Mouse (Mus musculus) brown adipose tissue, adult 24 weeks (tissue): ENCODE measurements around the gene Klk1b16. TPM values are rescaled to one million over a fixed set of nuclear protein-coding genes. Genes with fewer than 3 reads are reported as not detected.
"Not testable (repeated sequence)": the region's sequence is repeated elsewhere in the genome, so short reads cannot be mapped to it uniquely, and the experiment has no call there.

ENCODE experiments used
- H3K27ac ChIP-seq: fragments of 200-500 bp; replicated peaks from 2 replicates; pipeline ENCODE4 v1.5.1; 2012; ENCODE audit warnings: low read depth, mild to moderate bottlenecking, low read length
- H3K4me1 ChIP-seq: fragments of 200-500 bp; 2 replicates; pipeline ENCODE4 v1.6.1; 2012; ENCODE audit warnings: low read length, mixed read lengths; ENCODE audit not compliant: control insufficient read depth, insufficient read depth, insufficient read length
- H3K4me3 ChIP-seq: fragments of 200-500 bp; 2 replicates; pipeline ENCODE4 v1.5.1; 2012; ENCODE audit warnings: low read depth, mild to moderate bottlenecking, low read length, moderate library complexity; ENCODE audit not compliant: insufficient read depth
- polyA plus RNA-seq: library from polyadenylated mRNA; stranded (reverse); fragments of >200 nt; gene quantifications from 2 replicates; pipeline ENCODE4 v1.2.4, GENCODE M21; 2012; ENCODE audit not compliant: missing spikeins, insufficient read depth, insufficient read length

The Klk1b16 gene
- polyA plus RNA-seq, result not detected in 2 replicates

DNA sequence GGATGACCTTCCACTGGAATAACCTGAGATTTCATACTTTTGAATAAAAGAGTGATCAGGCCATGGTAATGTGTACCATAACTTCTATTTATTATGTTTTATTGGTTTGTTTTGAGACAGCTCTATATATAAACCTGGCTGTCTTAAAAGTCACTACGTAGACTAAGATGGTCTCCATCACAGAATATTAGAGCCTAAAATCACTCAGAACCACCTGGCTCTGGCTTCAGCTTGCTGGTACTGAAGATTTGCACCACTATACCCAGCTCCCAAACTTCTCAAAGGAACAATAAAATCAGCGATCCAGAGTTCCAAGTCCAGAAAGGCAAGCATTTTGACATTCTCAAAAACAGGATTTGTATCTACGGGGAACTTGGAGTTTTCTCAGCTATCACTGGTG is at the start of gene Klk1b16:
Gene Klk1b16 (plus strand): TSS at position 301 of the 400 bp plus-strand sequence.
- no peaks in the 10 kb centered on the region for H3K4me1 ChIP-seq
- no peak within 1 kb of the TSS for H3K27ac ChIP-seq
- H3K4me3 ChIP-seq, result no peak within 1 kb of the TSS

DNA sequence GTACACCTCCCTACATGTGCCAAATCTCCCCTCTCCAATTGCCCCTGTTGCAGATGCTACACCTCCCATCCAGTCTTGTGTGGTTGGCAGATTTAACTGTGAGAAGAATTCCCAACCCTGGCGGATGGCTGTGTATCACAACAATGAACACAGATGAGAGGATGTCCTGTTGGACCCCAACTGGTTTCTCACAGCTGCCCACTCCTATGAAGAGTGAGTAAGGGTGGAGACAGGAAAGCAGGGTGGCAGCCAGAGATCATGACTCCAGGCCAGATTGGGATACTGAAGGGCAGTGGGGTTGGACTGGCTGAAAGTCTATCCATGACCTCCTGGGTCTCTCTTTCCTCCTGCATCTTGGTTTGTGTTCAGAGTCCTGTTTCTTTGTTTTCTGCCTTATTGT is 40.5 kb upstream of the Klk1b16 start:
- Histone ChIP-seq H3K4me3 (no peak overlapping the region), H3K27ac (no peak overlapping the region), H3K4me1 (no peaks in the 10 kb centered on the region)

DNA sequence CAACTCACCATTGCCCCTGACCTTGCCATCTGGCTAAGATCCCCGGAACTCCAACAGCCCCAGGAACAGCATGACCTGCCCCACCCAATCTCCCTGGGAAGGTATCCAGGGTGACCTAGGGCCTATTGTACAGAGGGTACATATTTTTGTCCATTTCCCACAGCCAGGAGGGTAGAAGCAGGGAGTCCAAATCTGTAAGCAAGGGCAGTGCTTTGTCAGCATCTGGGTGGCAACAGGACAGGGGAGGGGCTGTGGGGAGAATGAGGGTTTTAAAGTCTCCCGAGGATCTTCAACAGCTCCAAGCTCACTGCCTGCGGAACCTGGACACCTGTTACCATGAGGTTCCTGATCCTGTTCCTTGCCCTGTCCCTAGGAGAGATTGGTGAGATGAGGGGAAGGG is 34.5 kb upstream of the Klk1b16 start, which contains the start of gene Klk1b21:
Gene Klk1b21 (plus strand): TSS at position 301 of the 400 bp plus-strand sequence.
- H3K27ac ChIP-seq, result not testable (repeated sequence)

DNA sequence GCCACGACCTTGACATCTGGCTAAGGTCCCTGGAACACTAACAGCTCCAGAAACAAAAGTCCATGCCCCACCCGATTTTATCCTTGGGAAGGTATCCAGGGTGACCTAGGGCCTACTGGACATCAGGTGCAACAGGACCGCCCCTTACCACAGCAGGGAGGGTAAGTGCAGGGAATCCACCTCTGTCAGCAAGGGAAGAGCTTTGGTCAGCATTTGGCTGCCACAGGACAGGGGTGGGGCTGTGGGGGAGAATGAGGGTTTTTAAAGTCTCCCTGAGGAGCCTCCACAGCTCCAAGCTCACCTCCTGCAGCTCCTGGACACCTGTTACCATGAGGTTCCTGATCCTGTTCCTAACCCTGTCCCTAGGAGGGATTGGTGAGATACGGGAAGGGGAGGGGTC is 24.2 kb upstream of the Klk1b16 start, which contains the start of gene Klk1b22:
Gene Klk1b22 (plus strand): TSS at position 301 of the 400 bp plus-strand sequence.
- Histone ChIP-seq H3K4me3 (no peak within 1 kb of the TSS), H3K4me1 (no peaks in the 10 kb centered on the region), H3K27ac (no peak within 1 kb of the TSS)

More for the DNA sequence above, 34.5 kb upstream of the Klk1b16 start, which contains the start of gene Klk1b21:
- not testable (repeated sequence) for H3K4me3 ChIP-seq, H3K4me1 ChIP-seq

DNA sequence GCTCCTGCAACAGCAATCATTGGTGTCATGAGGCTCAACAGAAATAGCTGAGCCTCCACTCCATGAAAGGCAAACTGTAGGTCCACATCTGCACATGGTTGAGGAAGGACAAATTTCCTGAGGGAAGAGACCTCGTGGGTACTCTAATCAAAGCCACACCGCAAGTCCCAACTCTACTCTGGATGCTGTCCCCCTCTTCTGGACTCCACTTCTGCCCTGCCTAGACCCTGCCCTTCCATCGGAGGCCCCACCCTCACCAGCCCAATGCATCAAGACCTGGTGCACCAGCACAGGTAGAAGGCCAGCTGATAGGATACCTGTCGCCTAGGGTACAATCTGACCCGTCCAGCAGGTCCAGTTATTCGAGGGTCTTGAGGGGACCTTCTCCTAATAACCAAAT is 13.1 kb upstream of the Klk1b16 start:
- Histone ChIP-seq H3K27ac (no peak overlapping the region), H3K4me1 (no peaks in the 10 kb centered on the region), H3K4me3 (no peak overlapping the region)

DNA sequence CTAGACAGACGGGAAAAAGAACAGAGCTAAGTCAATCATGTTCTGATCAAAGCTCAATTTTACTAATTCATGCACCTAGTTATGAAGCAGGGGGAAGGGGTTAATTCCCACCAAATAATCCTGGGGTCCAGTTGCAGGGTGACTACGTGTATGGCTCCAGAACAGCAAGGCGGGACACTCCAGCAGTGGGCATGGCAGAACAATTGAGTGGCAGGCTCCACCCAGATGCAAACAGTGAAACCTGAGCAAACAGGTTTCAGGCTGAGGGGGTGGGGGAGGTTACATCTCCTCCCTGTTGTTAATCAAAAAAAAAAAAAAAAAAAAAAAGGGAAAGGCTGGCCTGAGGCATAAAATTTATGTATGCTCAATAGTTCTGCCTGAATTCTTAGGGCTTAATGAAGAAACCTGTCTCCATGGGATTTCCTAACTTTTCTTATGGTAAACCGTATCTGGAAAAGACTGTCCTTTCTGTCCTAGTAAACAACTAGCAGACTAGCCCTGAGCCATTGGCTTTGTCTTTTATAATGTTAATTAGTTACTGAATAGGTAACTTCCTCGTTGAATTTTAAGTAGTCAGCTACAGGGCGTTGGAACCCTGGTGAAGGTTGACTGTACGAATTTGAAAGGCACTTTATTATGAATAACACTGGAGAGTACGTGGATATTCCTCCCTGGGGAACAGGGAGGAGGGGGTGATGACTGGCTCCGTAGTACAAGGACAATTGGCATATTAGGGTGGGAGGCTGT is 42.9 kb downstream of the Klk1b16 start:
- no peak overlapping the region for H3K27ac ChIP-seq
- H3K4me1 ChIP-seq, result no peaks in the 10 kb centered on the region
- H3K4me3 ChIP-seq, result no peak overlapping the region

DNA sequence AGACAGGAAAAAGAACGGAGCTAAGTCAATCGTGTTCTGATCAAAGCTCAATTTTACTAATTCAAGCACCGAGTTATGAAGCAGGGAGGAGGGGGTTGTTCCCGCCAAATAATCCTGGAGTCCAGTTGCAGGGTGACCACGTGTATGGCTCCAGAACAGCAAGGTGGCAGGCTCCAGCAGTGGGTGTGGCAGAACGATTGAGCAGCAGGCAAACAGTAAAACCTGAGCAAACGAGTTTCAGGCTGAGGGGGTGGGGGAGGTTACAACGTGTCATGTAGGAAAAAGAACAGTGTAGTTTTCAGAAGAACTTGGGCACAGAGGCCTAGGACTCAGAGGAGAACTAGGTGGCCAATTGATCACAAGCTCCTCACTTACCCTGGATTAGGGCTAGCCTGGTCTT is 49.9 kb downstream of the Klk1b16 start:
- H3K27ac ChIP-seq, H3K4me3 ChIP-seq, H3K4me1 ChIP-seq: not testable (repeated sequence)

DNA sequence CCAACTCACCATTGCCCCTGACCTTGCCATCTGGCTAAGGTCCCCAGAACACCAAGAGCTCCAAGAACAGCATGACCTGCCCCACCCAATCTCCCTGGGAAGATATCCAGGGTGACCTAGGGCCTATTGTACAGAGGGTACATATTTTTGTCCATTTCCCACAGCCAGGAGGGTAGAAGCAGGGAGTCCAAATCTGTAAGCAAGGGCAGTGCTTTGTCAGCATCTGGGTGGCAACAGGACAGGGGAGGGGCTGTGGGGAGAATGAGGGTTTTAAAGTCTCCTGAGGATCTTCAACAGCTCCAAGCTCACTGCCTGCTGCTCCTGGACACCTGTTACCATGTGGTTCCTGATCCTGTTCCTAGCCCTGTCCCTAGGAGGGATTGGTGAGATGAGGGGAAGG is 51.4 kb downstream of the Klk1b16 start, which contains the start of gene Klk1b24:
Gene Klk1b24 (plus strand): TSS at position 301 of the 400 bp plus-strand sequence.
- not testable (repeated sequence) for H3K4me1 ChIP-seq, H3K4me3 ChIP-seq, H3K27ac ChIP-seq

Other genes with a start within 250 kb of the Klk1b16 start
- gene Klk15, start 203.0 kb upstream of the Klk1b16 start, polyA plus RNA-seq, result not detected in 2 replicates
- gene Klk1b8, start 186.1 kb upstream of the Klk1b16 start, polyA plus RNA-seq, result not detected in 2 replicates
- not detected in 2 replicates for gene Klk1b1, start 170.0 kb upstream of the Klk1b16 start, polyA plus RNA-seq
- not detected in 2 replicates for gene Klk1b9, start 160.7 kb upstream of the Klk1b16 start, polyA plus RNA-seq
- gene Klk1b11, start 140.9 kb upstream of the Klk1b16 start, polyA plus RNA-seq, result not detected in 2 replicates
- not detected in 2 replicates for gene Klk1b26, start 124.6 kb upstream of the Klk1b16 start, polyA plus RNA-seq
- not detected in 2 replicates for gene Klk1b27, start 84.5 kb upstream of the Klk1b16 start, polyA plus RNA-seq
- not detected in 2 replicates for gene Klk1b21, start 34.4 kb upstream of the Klk1b16 start, polyA plus RNA-seq
- gene Klk1b22, start 24.1 kb upstream of the Klk1b16 start, polyA plus RNA-seq, result not detected in 2 replicates
- gene Klk1b24, start 51.5 kb downstream of the Klk1b16 start, polyA plus RNA-seq, result not detected in 2 replicates
- not detected in 2 replicates for gene Klk1b3, start 61.4 kb downstream of the Klk1b16 start, polyA plus RNA-seq
- gene Klk1b4, start 70.7 kb downstream of the Klk1b16 start, polyA plus RNA-seq, result not detected in 2 replicates
- not detected in 2 replicates for gene Klk1b5, start 79.2 kb downstream of the Klk1b16 start, polyA plus RNA-seq
- gene Klk1, start 88.6 kb downstream of the Klk1b16 start, polyA plus RNA-seq, result not detected in 2 replicates
- gene Gm36864, start 99.4 kb downstream of the Klk1b16 start, polyA plus RNA-seq, result not detected in 2 replicates
- not detected in 2 replicates for gene 1700028J19Rik, start 109.9 kb downstream of the Klk1b16 start, polyA plus RNA-seq
- 5.5 and 5.7 TPM in 2 replicates for gene 2410002F23Rik, start 110.0 kb downstream of the Klk1b16 start, polyA plus RNA-seq
- gene Acp4, start 120.6 kb downstream of the Klk1b16 start, polyA plus RNA-seq, result not detected in 2 replicates
- gene Gm15517, start 124.7 kb downstream of the Klk1b16 start, polyA plus RNA-seq, result not detected in 2 replicates
- 1.4 and 1.8 TPM in 2 replicates for gene Clec11a, start 170.1 kb downstream of the Klk1b16 start, polyA plus RNA-seq
- gene Shank1, start 173.5 kb downstream of the Klk1b16 start, polyA plus RNA-seq, result 0.59 and 1.0 TPM in 2 replicates
- 3.2 and 4.9 TPM in 2 replicates for gene Syt3, start 247.3 kb downstream of the Klk1b16 start, polyA plus RNA-seq
- gene 1700008O03Rik, start 249.1 kb downstream of the Klk1b16 start, polyA plus RNA-seq, result not detected in 2 replicates